Mouse (Mus musculus) stomach, embryonic 14.5 days (tissue): ENCODE data around the gene Sspn. TPM values are rescaled to one million over a fixed set of nuclear protein-coding genes. Genes with fewer than 3 reads are reported as not detected.

Experiments
- ATAC-seq: fragments of 200-750 bp; cut with Nextera tagmentation; 2 replicates; pipeline ENCODE4 v1.8.0; 2017; ENCODE audit warnings: low read depth, moderate TSS enrichment; ENCODE audit not compliant: insufficient number of reproducible peaks, insufficient read depth, low FRiP score
- H3K27ac ChIP-seq: fragments of 300-500 bp; sonication (generic); 2 replicates; pipeline ENCODE4 v1.5.1; 2014; ENCODE audit warnings: mild to moderate bottlenecking, low read length, moderate library complexity, mixed read lengths
- H3K27me3 ChIP-seq: fragments of 300-500 bp; sonication (generic); 2 replicates; pipeline ENCODE4 v1.6.1; 2014; ENCODE audit warnings: low read length, control low read depth, mixed read lengths; ENCODE audit not compliant: control insufficient read depth, insufficient read depth
- H3K36me3 ChIP-seq: fragments of 300-500 bp; sonication (generic); 2 replicates; pipeline ENCODE4 v1.6.1; 2014; ENCODE audit warnings: mild to moderate bottlenecking, control low read depth, low read length, moderate library complexity, mixed read lengths; ENCODE audit not compliant: control insufficient read depth, insufficient read depth
- H3K4me1 ChIP-seq: fragments of 300-500 bp; sonication (generic); 2 replicates; pipeline ENCODE4 v1.6.1; 2014; ENCODE audit warnings: low read length, control low read depth, mixed read lengths; ENCODE audit not compliant: control insufficient read depth, insufficient read depth
- H3K4me2 ChIP-seq: fragments of 300-500 bp; sonication (generic); replicated peaks from 2 replicates; pipeline ENCODE4 v1.6.1; 2014; ENCODE audit warnings: low read depth, low read length, control low read depth
- H3K4me3 ChIP-seq: fragments of 300-500 bp; sonication (generic); 2 replicates; pipeline ENCODE4 v1.5.1; 2014; ENCODE audit warnings: low read depth, low read length, control low read depth
- H3K9ac ChIP-seq: fragments of 300-500 bp; sonication (generic); replicated peaks from 2 replicates; pipeline ENCODE4 v1.6.1; 2014; ENCODE audit warnings: low read depth, mild to moderate bottlenecking, control low read depth, low read length, moderate library complexity, mixed read lengths
- H3K9me3 ChIP-seq: fragments of 300-500 bp; sonication (generic); 2 replicates; pipeline ENCODE4 v1.6.1; 2016; ENCODE audit warnings: low read depth, low read length, control low read depth; ENCODE audit not compliant: control insufficient read depth
- whole genome bisulfite sequencing: fragments of 180-500 bp; shearing (Covaris S2); extraction: QIAGEN DNeasy Blood & Tissue Kit; methylation state at CpG from one replicate; pipeline ENCODE4 v1.1.7; 2014; 5-methylcytosine and 5-hydroxymethylcytosine counted together
- polyA plus RNA-seq: library from polyadenylated mRNA; unstranded; fragments of >200 nt; fragmentation: Nextera tagmentation; extraction: Ambion mirVana; gene quantifications from 2 replicates; pipeline ENCODE4 v1.2.1, GENCODE M21; 2014

The Sspn gene
- polyA plus RNA-seq, 1 experiment from 2014 or later = 10.0 TPM

DNA sequence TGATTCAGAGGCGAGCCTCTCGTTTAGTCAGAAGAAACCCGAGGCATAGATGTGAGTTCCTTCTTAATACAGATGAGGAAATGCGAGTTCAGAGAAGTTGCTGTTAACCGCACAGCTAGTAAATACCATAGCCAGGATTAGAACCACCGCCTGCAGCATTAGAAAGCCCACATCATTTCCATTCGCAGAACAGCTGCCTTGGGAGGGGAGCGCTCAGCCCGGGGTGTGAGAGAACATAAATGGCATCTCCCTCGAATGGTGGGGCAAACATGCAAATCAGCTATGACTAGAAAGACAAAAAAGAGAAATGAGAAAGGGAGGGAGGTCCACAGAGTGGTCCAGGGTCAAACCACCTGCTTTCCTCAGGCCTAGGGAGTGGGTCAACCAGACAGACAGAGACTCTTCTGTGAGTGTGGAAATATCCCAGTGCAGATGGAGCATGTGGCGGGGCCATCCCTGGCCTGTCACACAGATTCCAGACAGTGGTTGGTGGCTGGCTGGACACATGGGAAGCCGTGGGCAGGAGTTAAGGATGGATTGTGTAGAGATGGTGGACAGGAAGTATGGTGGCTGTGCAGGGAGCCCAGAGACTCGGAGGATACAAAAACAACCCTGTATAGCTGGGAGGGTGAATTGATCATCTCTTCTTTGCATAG, 37.9 kb upstream of the Sspn start:
- no peak for ATAC-seq
- H3K9me3 ChIP-seq = no peaks in the 10 kb centered on the region
- 79% methylated on average over 13 of the region's 13 CpGs for WGBS
- no peak overlapping the region for H3K9ac ChIP-seq
- H3K4me2 ChIP-seq = no peak overlapping the region
- no peak overlapping the region for H3K4me3 ChIP-seq
- H3K36me3 ChIP-seq = no peaks in the 10 kb centered on the region
- no peaks in the 10 kb centered on the region for H3K4me1 ChIP-seq
- no peaks in the 10 kb centered on the region for H3K27me3 ChIP-seq
- no peak overlapping the region for H3K27ac ChIP-seq

DNA sequence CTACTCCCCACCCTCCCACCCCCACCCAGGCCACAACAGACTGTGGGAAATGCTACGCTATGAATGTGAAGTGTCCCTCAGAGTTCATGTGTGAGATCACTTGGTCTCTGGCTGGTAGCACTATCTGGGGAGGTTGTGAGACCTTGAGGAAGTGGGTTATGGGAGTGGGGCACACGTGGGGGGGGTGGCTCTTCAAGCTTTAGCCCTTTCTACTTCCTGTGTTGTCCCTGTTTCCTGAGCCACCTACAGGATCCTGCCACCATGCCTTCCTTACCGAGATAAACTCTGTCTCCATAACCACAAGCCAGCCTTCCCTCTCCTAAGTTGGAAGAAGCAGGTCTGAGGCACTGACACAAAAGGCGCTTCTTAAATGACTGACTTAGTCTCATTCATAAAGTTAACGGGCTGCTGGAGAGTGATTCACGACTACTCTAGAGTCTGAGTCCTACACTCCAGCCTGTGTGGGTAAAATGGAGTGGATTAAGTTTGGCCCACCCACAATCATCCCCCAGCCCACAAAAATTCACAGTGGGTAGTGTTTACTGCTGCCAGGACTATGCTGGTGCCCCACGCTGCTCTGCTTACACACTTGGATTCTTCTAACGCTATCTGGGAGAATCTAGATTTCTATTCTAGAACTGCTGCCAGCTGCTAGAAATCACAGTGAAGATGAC, 36.6 kb upstream of the Sspn start:
- WGBS = 66% methylated on average over 8 of the region's 8 CpGs
- no peaks in the 10 kb centered on the region for H3K4me1 ChIP-seq
- H3K9ac ChIP-seq = no peak overlapping the region
- H3K27me3 ChIP-seq = no peaks in the 10 kb centered on the region
- no peak overlapping the region for H3K27ac ChIP-seq
- ATAC-seq = no peak
- H3K4me2 ChIP-seq = no peak overlapping the region
- no peaks in the 10 kb centered on the region for H3K36me3 ChIP-seq
- no peak overlapping the region for H3K4me3 ChIP-seq
- H3K9me3 ChIP-seq = no peaks in the 10 kb centered on the region

DNA sequence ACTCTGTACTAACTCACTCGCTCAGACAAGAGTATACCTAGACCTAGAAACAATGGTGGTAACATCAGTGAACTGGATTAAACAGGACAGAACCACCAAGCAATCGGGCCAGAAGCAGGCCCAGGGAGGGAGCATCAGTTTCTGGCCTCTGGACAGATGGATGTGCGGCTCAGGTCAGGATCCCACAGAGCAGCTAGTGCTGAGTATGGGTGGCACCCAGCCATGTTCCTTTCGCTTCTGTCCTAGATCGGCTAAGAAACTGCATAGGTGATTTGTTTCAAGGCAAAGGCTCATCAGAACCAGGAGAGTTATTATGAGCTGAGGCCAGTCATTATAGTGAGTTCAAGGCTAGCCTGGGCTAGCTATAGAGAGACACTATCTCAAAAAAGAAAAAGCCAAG, 27.3 kb upstream of the Sspn start:
- Histone ChIP-seq H3K4me3 (no peak overlapping the region), H3K27ac (no peak overlapping the region), H3K4me2 (no peak overlapping the region), H3K9ac (no peak overlapping the region), H3K9me3 (no peaks in the 10 kb centered on the region), H3K27me3 (no peaks in the 10 kb centered on the region), H3K36me3 (no peaks in the 10 kb centered on the region), H3K4me1 (no peaks in the 10 kb centered on the region)
- 93% methylated on average over 5 of the region's 5 CpGs for WGBS
- no peak for ATAC-seq

DNA sequence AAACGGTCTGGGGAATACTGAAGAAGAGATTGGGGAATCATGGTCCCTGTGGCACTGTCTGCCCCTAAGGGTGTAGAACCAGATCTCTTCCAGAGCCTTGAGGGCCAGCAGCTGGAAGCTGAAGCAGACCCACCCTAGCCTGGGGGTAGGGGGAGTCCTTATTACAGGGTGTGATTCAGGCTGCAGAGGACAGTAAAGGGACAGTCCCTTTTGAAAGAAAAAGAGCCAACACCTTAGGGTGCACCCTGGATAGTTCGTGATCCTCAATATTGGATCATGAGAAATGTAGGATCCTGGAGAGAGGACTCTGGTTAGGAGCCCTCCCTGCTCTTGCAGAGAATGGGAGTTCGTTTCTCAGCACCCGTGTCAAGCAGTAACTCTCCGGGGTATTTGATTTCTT, 26.8 kb upstream of the Sspn start:
- 72% methylated on average over 5 of the region's 5 CpGs for WGBS
- Histone ChIP-seq H3K4me1 (no peaks in the 10 kb centered on the region), H3K9me3 (no peaks in the 10 kb centered on the region), H3K4me3 (no peak overlapping the region), H3K9ac (no peak overlapping the region), H3K4me2 (no peak overlapping the region), H3K27me3 (no peaks in the 10 kb centered on the region), H3K36me3 (no peaks in the 10 kb centered on the region), H3K27ac (no peak overlapping the region)
- no peak for ATAC-seq

DNA sequence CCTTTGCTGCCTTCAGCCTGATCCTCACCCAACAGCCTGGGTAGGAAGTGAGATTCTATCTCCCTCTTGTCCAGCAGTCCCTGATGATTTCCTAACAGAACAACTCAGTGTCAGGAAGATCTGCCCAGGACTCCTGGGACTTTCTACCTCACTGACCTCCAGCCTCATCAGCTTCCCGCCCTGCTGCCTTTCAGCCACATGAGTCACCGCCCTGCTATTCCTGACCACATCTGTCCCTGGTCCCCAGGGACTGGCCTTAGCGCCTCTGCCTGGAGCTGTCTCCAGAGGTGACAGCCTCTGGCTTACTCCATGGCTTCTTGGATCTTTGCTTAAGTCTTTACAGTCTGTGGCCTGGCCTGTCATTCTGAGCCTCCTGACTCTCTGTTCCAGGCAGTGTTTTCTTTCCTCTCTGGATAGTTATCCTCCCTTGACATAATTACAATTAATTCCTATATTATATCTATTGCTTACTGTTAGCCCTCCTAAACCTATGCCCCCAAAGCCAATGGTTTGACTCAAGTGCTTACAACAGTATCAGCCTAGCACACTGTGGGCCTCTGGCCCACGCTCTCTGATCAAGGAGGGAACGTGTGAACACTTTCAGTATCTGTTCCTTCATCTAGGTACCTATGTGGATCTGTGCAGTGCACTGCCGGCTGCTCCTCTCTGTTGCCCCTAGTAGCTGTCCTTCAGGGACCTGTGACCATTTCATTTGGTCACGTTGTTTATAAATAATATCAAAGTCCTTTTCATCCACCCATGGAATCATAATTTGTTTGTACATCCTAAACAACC, 25.1 kb upstream of the Sspn start:
- Histone ChIP-seq H3K4me3 (no peak overlapping the region), H3K27ac (no peak overlapping the region), H3K4me2 (no peak overlapping the region), H3K27me3 (no peaks in the 10 kb centered on the region), H3K9me3 (no peaks in the 10 kb centered on the region), H3K9ac (no peak overlapping the region), H3K4me1 (no peaks in the 10 kb centered on the region), H3K36me3 (no peaks in the 10 kb centered on the region)
- 72% methylated on average over 7 of the region's 7 CpGs for WGBS
- ATAC-seq = no peak

DNA sequence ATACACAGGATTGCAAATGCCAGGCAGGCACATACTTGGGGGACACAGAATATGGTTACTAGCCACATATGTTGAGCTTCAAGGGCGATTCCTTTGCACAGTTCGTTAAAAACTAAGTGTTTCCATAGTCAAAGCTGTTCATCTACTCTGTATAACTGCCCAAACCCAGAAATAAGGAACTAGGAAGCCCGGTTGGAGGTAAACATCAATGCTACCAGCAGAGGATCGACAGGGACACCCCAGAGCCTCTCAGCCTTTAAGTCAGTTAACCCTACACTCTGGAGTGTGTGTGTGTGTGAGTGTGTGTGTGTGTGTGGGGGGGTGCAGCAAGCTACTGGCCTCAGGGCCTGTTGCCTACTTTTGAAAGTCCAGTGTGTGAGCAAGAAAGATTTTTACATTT, 21.5 kb upstream of the Sspn start:
- Histone ChIP-seq H3K27me3 (no peaks in the 10 kb centered on the region), H3K9me3 (no peaks in the 10 kb centered on the region), H3K9ac (no peak overlapping the region), H3K4me2 (no peak overlapping the region), H3K4me1 (no peaks in the 10 kb centered on the region), H3K4me3 (no peak overlapping the region), H3K36me3 (no peaks in the 10 kb centered on the region), H3K27ac (no peak overlapping the region)
- no peak for ATAC-seq
- WGBS = 79% methylated on average over 4 of the region's 4 CpGs

DNA sequence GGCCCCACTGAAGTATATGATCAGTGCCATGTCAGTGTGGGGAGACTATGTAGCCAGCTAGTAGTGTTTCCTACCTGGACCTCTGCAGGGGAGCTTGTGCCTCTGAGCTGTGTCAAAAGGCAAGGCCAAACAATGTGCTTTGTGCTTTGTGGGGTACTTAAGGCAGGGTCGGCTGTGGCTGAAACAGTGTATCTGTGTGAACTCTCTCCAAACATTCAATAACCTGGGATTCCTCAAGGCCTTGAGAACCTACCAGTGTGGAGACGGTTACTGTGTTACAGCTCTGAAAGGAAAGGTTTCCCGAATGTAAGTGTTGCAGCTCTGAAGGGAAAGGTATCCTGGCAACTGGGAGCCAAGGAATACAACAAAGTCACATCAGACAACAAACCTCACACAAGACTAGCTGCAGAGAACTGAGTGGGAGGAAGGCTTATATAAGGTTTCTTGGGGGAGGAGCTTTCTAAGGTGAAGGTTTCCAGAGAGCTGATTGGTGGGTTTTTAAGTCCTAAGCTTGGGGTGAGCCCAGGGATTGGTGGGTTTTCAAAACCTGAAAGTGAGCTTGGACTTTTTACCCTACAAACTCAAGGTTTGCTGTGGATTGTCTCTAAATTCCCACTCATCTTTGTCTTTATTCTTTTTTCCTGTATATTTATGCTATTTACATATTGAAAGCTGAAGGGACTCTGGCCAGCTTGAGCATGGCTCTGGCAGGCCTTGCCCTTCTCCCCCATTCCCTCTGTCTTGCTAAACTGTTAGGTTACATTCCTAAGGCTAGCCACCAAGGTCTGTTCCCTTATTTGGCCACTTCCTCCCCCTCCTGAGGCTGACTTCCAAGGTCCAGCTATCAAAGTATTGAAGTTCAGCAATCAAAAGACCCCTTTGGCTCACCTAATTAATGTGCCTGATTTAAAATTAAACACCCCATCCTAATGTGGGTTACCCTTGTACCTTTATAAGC, 20.7 kb upstream of the Sspn start:
- no peaks in the 10 kb centered on the region for H3K36me3 ChIP-seq
- H3K9me3 ChIP-seq = no peaks in the 10 kb centered on the region
- 70% methylated on average over 3 of the region's 3 CpGs for WGBS
- H3K9ac ChIP-seq = no peak overlapping the region
- H3K4me1 ChIP-seq = no peaks in the 10 kb centered on the region
- H3K4me2 ChIP-seq = no peak overlapping the region
- H3K27me3 ChIP-seq = no peaks in the 10 kb centered on the region
- H3K4me3 ChIP-seq = no peak overlapping the region
- no peak overlapping the region for H3K27ac ChIP-seq
- ATAC-seq = no peak

DNA sequence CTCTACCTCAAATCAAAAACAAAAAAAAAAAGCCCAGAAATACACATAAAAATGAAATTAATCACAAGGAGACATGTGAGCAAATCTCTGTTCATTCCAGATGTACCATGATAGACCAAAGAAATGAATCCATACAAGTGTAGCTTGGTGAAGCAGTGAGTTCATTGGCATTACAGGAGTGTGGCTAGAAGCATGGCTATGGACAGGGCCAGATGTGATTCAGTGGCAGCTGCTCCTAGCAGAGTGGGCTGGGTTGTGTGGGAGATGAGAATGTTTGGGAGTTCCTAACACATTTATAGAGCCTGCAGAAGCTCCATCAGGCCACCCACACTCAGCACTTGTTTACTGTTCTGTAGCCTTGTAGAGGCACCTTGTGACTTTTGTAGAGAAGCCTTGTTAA, 19.2 kb upstream of the Sspn start:
- Histone ChIP-seq H3K36me3 (no peaks in the 10 kb centered on the region), H3K27ac (no peak overlapping the region), H3K27me3 (no peaks in the 10 kb centered on the region), H3K9ac (no peak overlapping the region), H3K9me3 (no peaks in the 10 kb centered on the region), H3K4me2 (no peak overlapping the region), H3K4me1 (no peaks in the 10 kb centered on the region), H3K4me3 (no peak overlapping the region)
- ATAC-seq = no peak
